Mouse (Mus musculus) neural tube, embryonic 14.5 days (tissue): ENCODE results near the gene Hmgcs1. TPM values are rescaled to one million over a fixed set of nuclear protein-coding genes. Genes with fewer than 3 reads are reported as not detected.

Source experiments
- ATAC-seq: fragments of 200-750 bp; cut with Nextera tagmentation; 2 replicates; pipeline ENCODE4 v1.8.0; 2017; ENCODE audit warnings: low read depth, mild to moderate bottlenecking, moderate TSS enrichment, moderate library complexity
- H3K27ac ChIP-seq: fragments of 300-500 bp; sonication (generic); 2 replicates; pipeline ENCODE4 v1.5.1; 2014; ENCODE audit warnings: low read depth, mild to moderate bottlenecking, control low read depth, low read length, moderate library complexity, mixed read lengths
- H3K27me3 ChIP-seq: fragments of 300-500 bp; sonication (generic); 2 replicates; pipeline ENCODE4 v1.6.1; 2014; ENCODE audit warnings: low read length; ENCODE audit not compliant: control insufficient read depth, insufficient read depth
- H3K36me3 ChIP-seq: fragments of 300-500 bp; sonication (generic); 2 replicates; pipeline ENCODE4 v1.6.1; 2014; ENCODE audit warnings: low read length, mixed read lengths; ENCODE audit not compliant: control insufficient read depth, insufficient read depth
- H3K4me1 ChIP-seq: fragments of 300-500 bp; sonication (generic); 2 replicates; pipeline ENCODE4 v1.6.1; 2014; ENCODE audit warnings: low read length; ENCODE audit not compliant: control insufficient read depth, insufficient read depth
- H3K4me2 ChIP-seq: fragments of 300-500 bp; sonication (generic); 2 replicates; pipeline ENCODE4 v1.6.1; 2014; ENCODE audit warnings: mild to moderate bottlenecking, low read depth, low read length, control low read depth
- H3K4me3 ChIP-seq: fragments of 300-500 bp; sonication (generic); 2 replicates; pipeline ENCODE4 v1.5.1; 2014; ENCODE audit warnings: low read depth, low read length, control low read depth, mixed read lengths
- H3K9ac ChIP-seq: fragments of 300-500 bp; sonication (generic); replicated peaks from 2 replicates; pipeline ENCODE4 v1.6.1; 2014; ENCODE audit warnings: low read depth, mild to moderate bottlenecking, control low read depth, low read length, mixed read lengths
- H3K9me3 ChIP-seq: fragments of 300-500 bp; sonication (generic); 2 replicates; pipeline ENCODE4 v1.6.1; 2016; ENCODE audit warnings: low read length; ENCODE audit not compliant: control insufficient read depth
- WGBS: fragments of 180-500 bp; shearing (Covaris S2); extraction: QIAGEN DNeasy Blood & Tissue Kit; methylation state at CpG from one replicate; pipeline ENCODE4 v1.1.7; 2014; 5-methylcytosine and 5-hydroxymethylcytosine counted together
- polyA plus RNA-seq: library from polyadenylated mRNA; unstranded; fragments of >200 nt; fragmentation: Nextera tagmentation; extraction: Ambion mirVana; gene quantifications from 2 replicates; pipeline ENCODE4 v1.2.1, GENCODE M21; 2014

The Hmgcs1 gene
- polyA plus RNA-seq, 1 experiment from 2014 or later, result 506 TPM

- H3K4me1 ChIP-seq, result no peaks in the 10 kb centered on the region
- H3K27me3 ChIP-seq, result no peaks in the 10 kb centered on the region
- no peaks in the 10 kb centered on the region for H3K9me3 ChIP-seq
- no peak overlapping the region for H3K4me2 ChIP-seq
- no peak overlapping the region for H3K4me3 ChIP-seq
- H3K36me3 ChIP-seq, result peaks cover 34% of the 10 kb centered on the region
- H3K27ac ChIP-seq, result no peak overlapping the region
- no peak overlapping the region for H3K9ac ChIP-seq
- WGBS, result 92% methylated on average over 10 of the region's 10 CpGs
- ATAC-seq, result peak; percentile 9; the same call in 1 of the 2 replicates
These were observed 20.1 kb downstream of the Hmgcs1 start for GRCm38 (mm10) chr13:119710268-119710610.

- H3K36me3 ChIP-seq, result peaks cover 22% of the 10 kb centered on the region
- H3K4me3 ChIP-seq, result no peak overlapping the region
- WGBS, result 88% methylated on average over 11 of the region's 11 CpGs
- no peaks in the 10 kb centered on the region for H3K27me3 ChIP-seq
- no peak overlapping the region for H3K9ac ChIP-seq
- no peaks in the 10 kb centered on the region for H3K9me3 ChIP-seq
- H3K4me2 ChIP-seq, result no peak overlapping the region
- no peak overlapping the region for H3K27ac ChIP-seq
- no peaks in the 10 kb centered on the region for H3K4me1 ChIP-seq
- ATAC-seq, result no peak
These were observed 22.3 kb downstream of the Hmgcs1 start for GRCm38 (mm10) chr13:119712463-119712862.

GRCm38 (mm10) chr13:119713107-119713787 is 23.1 kb downstream of the Hmgcs1 start:
- no peak for ATAC-seq
- 71% methylated on average over 8 of the region's 8 CpGs for WGBS
- Histone ChIP-seq H3K27ac (no peak overlapping the region), H3K27me3 (no peaks in the 10 kb centered on the region), H3K4me2 (no peak overlapping the region), H3K4me3 (no peak overlapping the region), H3K9me3 (no peaks in the 10 kb centered on the region), H3K36me3 (peaks cover 22% of the 10 kb centered on the region), H3K4me1 (no peaks in the 10 kb centered on the region), H3K9ac (no peak overlapping the region)

- no peak overlapping the region for H3K4me2 ChIP-seq
- H3K9ac ChIP-seq, result no peak overlapping the region
- no peak for ATAC-seq
- H3K27ac ChIP-seq, result no peak overlapping the region
- WGBS, result 76% methylated on average over 9 of the region's 9 CpGs
- H3K9me3 ChIP-seq, result no peaks in the 10 kb centered on the region
- H3K4me1 ChIP-seq, result no peaks in the 10 kb centered on the region
- no peaks in the 10 kb centered on the region for H3K27me3 ChIP-seq
- H3K36me3 ChIP-seq, result peaks cover 20% of the 10 kb centered on the region
- no peak overlapping the region for H3K4me3 ChIP-seq
These were observed 23.6 kb downstream of the Hmgcs1 start for GRCm38 (mm10) chr13:119713821-119714220.

GRCm38 (mm10) chr13:119716105-119716504 is 25.9 kb downstream of the Hmgcs1 start:
- no peak overlapping the region for H3K27ac ChIP-seq
- H3K27me3 ChIP-seq, result no peaks in the 10 kb centered on the region
- ATAC-seq, result no peak
- 92% methylated on average over 2 of the region's 2 CpGs for WGBS
- H3K9me3 ChIP-seq, result no peaks in the 10 kb centered on the region
- no peaks in the 10 kb centered on the region for H3K4me1 ChIP-seq
- no peak overlapping the region for H3K4me2 ChIP-seq
- no peak overlapping the region for H3K4me3 ChIP-seq
- H3K9ac ChIP-seq, result no peak overlapping the region
- peaks cover 4% of the 10 kb centered on the region; the same call in 1 of the 2 replicates for H3K36me3 ChIP-seq

- H3K27ac ChIP-seq, result no peak overlapping the region
- H3K4me3 ChIP-seq, result no peak overlapping the region
- H3K36me3 ChIP-seq, result no peaks in the 10 kb centered on the region
- no peak overlapping the region for H3K9ac ChIP-seq
- no peaks in the 10 kb centered on the region for H3K4me1 ChIP-seq
- whole genome bisulfite sequencing, result 91% methylated on average over 3 of the region's 3 CpGs
- no peak overlapping the region for H3K4me2 ChIP-seq
- no peaks in the 10 kb centered on the region for H3K27me3 ChIP-seq
- ATAC-seq, result no peak
- H3K9me3 ChIP-seq, result no peaks in the 10 kb centered on the region
These were observed 32.3 kb downstream of the Hmgcs1 start for GRCm38 (mm10) chr13:119722447-119722846.

DNA sequence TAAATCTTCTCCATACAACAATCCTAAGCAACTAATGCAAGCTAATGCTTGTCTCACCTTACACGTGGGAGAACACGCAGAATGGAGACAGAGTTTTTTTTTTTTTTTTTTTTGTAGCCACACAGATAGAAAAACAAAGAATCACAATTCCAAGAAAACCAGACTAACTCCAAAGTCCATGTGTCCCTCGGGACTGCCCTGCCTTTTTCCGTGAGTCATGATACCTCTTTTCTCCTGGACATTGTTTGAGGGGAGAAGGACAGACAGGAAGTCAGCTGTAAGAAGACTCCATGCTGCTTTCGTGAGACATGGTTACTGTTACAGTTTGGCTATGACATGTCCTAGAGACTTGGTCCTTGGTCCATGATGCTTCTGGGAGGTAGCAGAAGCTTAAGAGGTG is 33.2 kb downstream of the Hmgcs1 start:
- H3K27ac ChIP-seq, result no peak overlapping the region
- no peak overlapping the region for H3K4me2 ChIP-seq
- no peaks in the 10 kb centered on the region for H3K9me3 ChIP-seq
- no peak overlapping the region for H3K9ac ChIP-seq
- no peaks in the 10 kb centered on the region for H3K36me3 ChIP-seq
- H3K4me3 ChIP-seq, result no peak overlapping the region
- no peaks in the 10 kb centered on the region for H3K27me3 ChIP-seq
- 86% methylated on average over 5 of the region's 5 CpGs for WGBS
- no peaks in the 10 kb centered on the region for H3K4me1 ChIP-seq
- ATAC-seq, result no peak

- 89% methylated on average over 7 of the region's 7 CpGs for WGBS
- no peaks in the 10 kb centered on the region for H3K27me3 ChIP-seq
- H3K4me2 ChIP-seq, result no peak overlapping the region
- H3K4me1 ChIP-seq, result no peaks in the 10 kb centered on the region
- no peak overlapping the region for H3K9ac ChIP-seq
- H3K9me3 ChIP-seq, result no peaks in the 10 kb centered on the region
- no peak overlapping the region for H3K4me3 ChIP-seq
- ATAC-seq, result no peak
- no peak overlapping the region for H3K27ac ChIP-seq
- no peaks in the 10 kb centered on the region for H3K36me3 ChIP-seq
These were observed 34.4 kb downstream of the Hmgcs1 start for GRCm38 (mm10) chr13:119724541-119724940.

DNA sequence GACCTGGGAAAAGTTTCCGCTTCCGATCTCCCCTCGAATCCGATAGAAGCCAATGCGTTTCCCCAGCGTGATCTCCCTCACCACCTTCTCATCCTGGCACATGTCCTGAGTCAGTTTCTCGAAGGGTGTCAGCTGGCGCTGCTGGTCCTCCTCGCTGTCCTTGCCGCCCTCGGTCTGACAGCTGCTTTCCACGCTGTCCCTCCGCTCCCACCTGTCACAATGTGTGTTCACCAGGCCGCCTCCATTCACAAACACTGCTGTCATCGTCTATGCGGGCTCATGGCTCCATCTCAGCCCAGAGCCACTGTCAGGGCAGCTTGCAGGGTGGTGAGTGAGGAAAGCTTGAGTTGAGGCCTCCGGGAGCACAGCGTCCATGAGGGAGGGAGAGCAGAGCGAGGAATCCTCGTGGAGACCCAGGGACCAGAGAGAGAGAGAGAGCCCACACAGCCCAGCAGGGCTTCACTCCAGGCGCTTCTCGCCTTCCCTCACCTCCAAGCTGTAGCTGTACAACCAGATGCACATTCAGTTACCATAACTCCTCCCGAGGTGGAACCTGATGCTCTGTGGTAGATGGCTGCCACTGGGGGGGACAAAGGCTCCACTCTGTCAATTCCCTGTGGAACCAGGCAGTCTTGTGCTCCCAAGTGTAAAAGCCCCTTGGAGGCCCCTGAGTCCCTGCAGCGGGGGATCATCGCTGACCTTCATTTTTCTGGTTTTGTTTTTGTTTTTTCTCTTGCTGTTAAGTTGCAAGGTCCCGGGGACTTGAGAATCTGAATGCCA is 37.6 kb downstream of the Hmgcs1 start:
- Histone ChIP-seq H3K9me3 (no peaks in the 10 kb centered on the region), H3K27me3 (no peaks in the 10 kb centered on the region), H3K4me1 (no peaks in the 10 kb centered on the region), H3K4me2 (no peak overlapping the region), H3K9ac (no peak overlapping the region), H3K4me3 (no peak overlapping the region), H3K27ac (no peak overlapping the region), H3K36me3 (no peaks in the 10 kb centered on the region)
- no peak for ATAC-seq
- WGBS, result 81% methylated on average over 26 of the region's 26 CpGs
